ENCODE assay signal across 8 mouse cellular contexts in genomic region chr4:120667045-120667501, GRCm38 (mm10). TPM values are rescaled to one million over a fixed set of nuclear protein-coding genes. Genes with fewer than 3 reads are reported as not detected.
A peak's percentile ranks its signal among the peaks of the same experiment; 100 is the strongest.
DNase-seq lines count a peak whose midpoint lies in the region; ATAC-seq lines count a peak whose summit lies in the region.

No protein-coding gene starts in this region.

- H3K27me3 ChIP-seq in heart, embryonic 16.5 days (ENCODE audit: control insufficient read depth, insufficient read depth, low read length), result no peaks in the 10 kb centered on the region
- H3K27me3 ChIP-seq in lung, embryonic 16.5 days (ENCODE audit: control insufficient read depth, insufficient read depth, low read depth, low read length), result peaks cover 18% of the 10 kb centered on the region

- H3K36me3 ChIP-seq in heart, embryonic 16.5 days (ENCODE audit: control insufficient read depth, insufficient read depth), result no peaks in the 10 kb centered on the region
- no peaks in the 10 kb centered on the region for H3K36me3 ChIP-seq in lung, embryonic 16.5 days (ENCODE audit: control insufficient read depth, insufficient read depth, low read length)

- peak overlapping the region; percentile 92 for H3K27ac ChIP-seq in heart, embryonic 16.5 days (ENCODE audit: low read length)
- no peak overlapping the region for H3K27ac ChIP-seq in lung, embryonic 16.5 days (ENCODE audit: low read length)

- H3K4me2 ChIP-seq in heart, embryonic 16.5 days (ENCODE audit: low read depth, low read length), result peak overlapping the region; percentile 79
- H3K4me2 ChIP-seq in lung, embryonic 16.5 days (ENCODE audit: low read depth, low read length), result peak overlapping the region; percentile 100

- H3K4me3 ChIP-seq in heart, embryonic 16.5 days (ENCODE audit: low read length), result peak overlapping the region; percentile 64
- H3K4me3 ChIP-seq in lung, embryonic 16.5 days (ENCODE audit: low read length), result peak overlapping the region; percentile 64

- DNase-seq in CD8-positive naive resting alpha-beta T cell, adult 2 months (ENCODE audit: low read depth in 2 of 2, low spot score in 2 of 2), result peak; percentile 16 to 23
- DNase-seq in brain, adult 2 months (ENCODE audit: low read depth, low spot score), result peak; percentile 66
- DNase-seq in kidney, postnatal 10 days, result peak; percentile 77
- peak; percentile 42 for DNase-seq in ovary, adult 18-20 months (ENCODE audit: low spot score)
- peak; percentile 28 to 40 for DNase-seq in thymus, adult 18-20 months

- ATAC-seq in erythroid progenitor cell, adult 5-6 weeks (replicated peaks; ENCODE audit: low FRiP score, poor library complexity, severe bottlenecking), result peak; percentile 61
- ATAC-seq in heart, embryonic 16.5 days (replicated peaks; ENCODE audit: extremely low read depth, insufficient read depth, low FRiP score), result peak; percentile 61
- peak; percentile 71 for ATAC-seq in lung, embryonic 16.5 days (ENCODE audit: low read depth)

- H3K9me3 ChIP-seq in heart, embryonic 16.5 days (replicated peaks; ENCODE audit: control insufficient read depth, low read length), result no peaks in the 10 kb centered on the region
- H3K9me3 ChIP-seq in lung, embryonic 16.5 days (ENCODE audit: control insufficient read depth, low read length), result no peaks in the 10 kb centered on the region

- H3K9ac ChIP-seq in heart, embryonic 16.5 days (ENCODE audit: low read length), result peak overlapping the region; percentile 83
- peak overlapping the region; percentile 63 for H3K9ac ChIP-seq in lung, embryonic 16.5 days (ENCODE audit: low read length)

- peaks cover 22% of the 10 kb centered on the region for H3K4me1 ChIP-seq in heart, embryonic 16.5 days (ENCODE audit: control insufficient read depth, insufficient read depth, low read length)
- peaks cover 10% of the 10 kb centered on the region for H3K4me1 ChIP-seq in lung, embryonic 16.5 days (replicated peaks; ENCODE audit: control insufficient read depth, insufficient read depth, low read length)

- WGBS in heart, embryonic 16.5 days, result under 1% methylated on average over 48 of the region's 50 CpGs
- under 1% methylated on average over 43 of the region's 50 CpGs for WGBS in lung, embryonic 16.5 days

RNA-seq across cellular contexts. Expression of gene Cited4, which starts 0.7 kb away (rescaled TPM):
- total RNA-seq in erythroid progenitor cell, adult 5-6 weeks (2015; ENCODE audit: low replicate concordance), result 10.9 and 13.3 TPM in 2 replicates
- 5.6 TPM in 2 replicates for total RNA-seq in erythroid progenitor cell, adult 5-6 weeks (2017; ENCODE audit: low replicate concordance)
- polyA plus RNA-seq in heart, embryonic 16.5 days (2015; fragmentation: Nextera tagmentation; extraction: Ambion mirVana), result 24.0 and 25.0 TPM in 2 replicates
- polyA plus RNA-seq in lung, embryonic 16.5 days (2015; fragmentation: Nextera tagmentation; extraction: Ambion mirVana), result 1.5 and 1.6 TPM in 2 replicates

Comparison
In these comparisons a context has a peak if more than half of its experiments do, and no peak if none do; other contexts are left out.
1. DNase-seq: peak in every context shown above with its lines; median percentile 77 in kidney, postnatal 10 days; 66 in brain, adult 2 months; 42 in ovary, adult 18-20 months; 34 in thymus, adult 18-20 months; 20 in CD8-positive naive resting alpha-beta T cell, adult 2 months.